Mouse (Mus musculus): Measurements from ENCODE around the gene Ddit4l. TPM values are rescaled to one million over a fixed set of nuclear protein-coding genes. Genes with fewer than 3 reads are reported as not detected.
"Not testable (repeated sequence)": the region's sequence is repeated elsewhere in the genome, so short reads cannot be mapped to it uniquely, and the experiment has no call there.

Gene Ddit4l
- not detected for polyA plus RNA-seq (2017; shearing (Covaris generic))

GRCm38 (mm10) chr3:137621312-137621711 is at the start of gene Ddit4l:
Gene Ddit4l (plus strand): TSS chr3:137621612.
- not testable (repeated sequence) for ATAC-seq

- ATAC-seq, result no peak
Observed at GRCm38 (mm10) chr3:137576146-137576545, 45.3 kb upstream of the Ddit4l start.

- no peak for ATAC-seq
Observed at GRCm38 (mm10) chr3:137586376-137586969, 34.9 kb upstream of the Ddit4l start.

- no peak for ATAC-seq
Observed at GRCm38 (mm10) chr3:137589811-137590210, 31.6 kb upstream of the Ddit4l start.

- ATAC-seq, result no peak
Observed at GRCm38 (mm10) chr3:137594332-137594905, 27.0 kb upstream of the Ddit4l start.

GRCm38 (mm10) chr3:137608918-137609435 is 12.4 kb upstream of the Ddit4l start:
- ATAC-seq, result no peak

- ATAC-seq, result peak; percentile 84
Observed at GRCm38 (mm10) chr3:137610457-137611109, 10.8 kb upstream of the Ddit4l start.

- peak; percentile 72 for ATAC-seq
Observed at GRCm38 (mm10) chr3:137611110-137611857, 10.1 kb upstream of the Ddit4l start.

GRCm38 (mm10) chr3:137611981-137612380 is 9.4 kb upstream of the Ddit4l start:
- ATAC-seq, result no peak

- no peak for ATAC-seq
Observed at GRCm38 (mm10) chr3:137620540-137620939, 872 bp upstream of the Ddit4l start.

- ATAC-seq, result no peak
Observed at GRCm38 (mm10) chr3:137622091-137622490, 679 bp downstream of the Ddit4l start.

GRCm38 (mm10) chr3:137622895-137623580 is 1.6 kb downstream of the Ddit4l start:
- no peak for ATAC-seq

GRCm38 (mm10) chr3:137623581-137624362 is 2.4 kb downstream of the Ddit4l start:
- no peak for ATAC-seq

- no peak for ATAC-seq
Observed at GRCm38 (mm10) chr3:137625054-137625453, 3.6 kb downstream of the Ddit4l start.

GRCm38 (mm10) chr3:137633726-137634125 is 12.3 kb downstream of the Ddit4l start:
- ATAC-seq, result no peak

- no peak for ATAC-seq
Observed at GRCm38 (mm10) chr3:137636571-137636970, 15.2 kb downstream of the Ddit4l start.

- no peak for ATAC-seq
Observed at GRCm38 (mm10) chr3:137641238-137641637, 19.8 kb downstream of the Ddit4l start.

- no peak for ATAC-seq
Observed at GRCm38 (mm10) chr3:137642137-137642536, 20.7 kb downstream of the Ddit4l start.

- ATAC-seq, result no peak
Observed at GRCm38 (mm10) chr3:137642568-137642967, 21.2 kb downstream of the Ddit4l start.

- ATAC-seq, result no peak
Observed at GRCm38 (mm10) chr3:137644081-137644480, 22.7 kb downstream of the Ddit4l start.

- no peak for ATAC-seq
Observed at GRCm38 (mm10) chr3:137644947-137645346, 23.5 kb downstream of the Ddit4l start.
